Mouse (Mus musculus): ENCODE measurements around the gene Arhgap31.
"Not testable (repeated sequence)": the region's sequence is repeated elsewhere in the genome, so short reads cannot be mapped to it uniquely, and the experiment has no call there.

The Arhgap31 gene

GRCm38 (mm10) chr16:38688531-38689264 is 24.4 kb downstream of the Arhgap31 start:
- no peak for DNase-seq (ENCODE audit: low spot score in 2 of 2)

- no peak for DNase-seq (ENCODE audit: low spot score in 2 of 2)
Measured at GRCm38 (mm10) chr16:38687673-38688072, 25.4 kb downstream of the Arhgap31 start.

DNA sequence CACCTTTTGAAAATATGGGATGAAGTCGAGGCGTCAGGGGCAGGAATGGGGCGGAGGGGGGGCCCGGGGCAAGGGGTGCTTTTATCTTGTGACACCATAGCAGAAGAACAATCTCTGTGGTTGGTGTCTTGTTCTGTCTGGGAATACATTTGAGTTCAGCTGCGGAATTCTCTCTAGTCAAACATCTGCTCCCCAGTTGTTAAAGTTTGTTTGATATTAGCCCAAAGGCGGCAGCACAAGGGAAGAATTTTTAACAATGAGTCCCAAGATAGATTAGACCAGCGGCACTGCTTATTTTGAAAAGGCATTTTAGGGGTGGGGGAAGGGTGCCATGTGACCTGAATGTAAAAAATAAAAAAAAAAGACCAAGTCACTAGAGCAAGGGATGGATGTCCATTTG is 30.0 kb downstream of the Arhgap31 start:
- DNase-seq (ENCODE audit: low spot score in 2 of 2) = no peak

GRCm38 (mm10) chr16:38681313-38681712 is 31.8 kb downstream of the Arhgap31 start:
- DNase-seq (ENCODE audit: low spot score in 2 of 2) = no peak

- no peak for DNase-seq (ENCODE audit: low spot score in 2 of 2)
Measured at GRCm38 (mm10) chr16:38679431-38680021, 33.5 kb downstream of the Arhgap31 start.

GRCm38 (mm10) chr16:38678853-38679252 is 34.2 kb downstream of the Arhgap31 start:
- no peak for DNase-seq (ENCODE audit: low spot score in 2 of 2)

- not testable (repeated sequence) for DNase-seq (ENCODE audit: low spot score in 2 of 2)
Measured at GRCm38 (mm10) chr16:38677941-38678340, 35.1 kb downstream of the Arhgap31 start.

- no peak for DNase-seq (ENCODE audit: low spot score in 2 of 2)
Measured at GRCm38 (mm10) chr16:38677171-38677570, 35.9 kb downstream of the Arhgap31 start.

DNA sequence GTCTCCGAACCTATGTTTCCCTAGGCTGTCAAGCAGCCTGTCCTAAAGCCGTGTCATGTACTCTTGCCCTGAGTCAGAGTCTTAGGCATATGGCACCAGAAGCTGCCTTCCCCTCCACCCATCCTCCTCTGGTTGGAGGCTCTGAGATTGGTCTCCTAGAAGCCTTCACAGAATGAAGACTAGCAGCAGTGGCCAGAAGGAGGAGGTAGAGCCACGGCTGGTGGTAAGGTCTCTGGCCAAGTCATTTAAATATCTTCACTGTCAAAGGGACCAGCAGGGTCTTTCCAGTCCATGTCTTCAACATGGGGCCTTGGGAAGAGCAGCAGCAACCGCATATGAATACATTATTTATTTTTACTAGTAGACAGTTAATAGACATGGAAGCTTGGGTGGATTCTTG is 36.4 kb downstream of the Arhgap31 start:
- DNase-seq (ENCODE audit: low spot score in 2 of 2) = no peak

DNA sequence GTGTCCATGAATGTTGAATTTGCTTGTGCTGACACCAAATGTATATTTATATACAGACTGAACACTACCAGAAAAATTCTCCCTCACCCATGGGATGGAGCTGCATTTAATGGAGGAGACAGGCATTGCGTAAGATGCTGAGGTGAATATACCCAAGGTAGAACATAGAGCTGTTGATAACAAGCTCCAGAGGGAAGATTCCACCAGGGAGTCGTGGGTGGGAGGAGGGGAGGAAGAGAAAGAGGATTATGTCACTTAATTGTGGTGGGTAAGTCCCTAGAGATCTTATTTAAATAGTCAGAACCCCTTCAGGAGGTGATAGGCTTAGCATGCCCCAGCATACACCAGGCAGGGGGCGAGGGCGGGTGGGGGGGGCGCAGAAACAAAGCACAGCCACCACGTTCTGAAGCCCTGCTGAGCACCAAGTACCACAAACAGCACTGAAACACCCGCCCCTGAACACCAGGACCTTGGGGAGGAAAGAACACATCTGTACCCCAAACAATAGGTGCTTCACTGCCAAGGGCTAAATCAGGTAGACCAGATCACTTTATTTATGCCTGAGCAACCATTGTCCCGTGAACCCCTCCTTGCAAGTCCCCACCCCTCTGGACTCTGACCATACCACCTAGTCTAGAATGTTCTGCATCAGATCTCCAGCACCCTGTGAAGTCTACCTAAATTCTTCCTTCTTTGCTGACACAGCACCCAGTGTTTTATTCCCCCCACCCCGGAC is 37.3 kb downstream of the Arhgap31 start:
- DNase-seq (ENCODE audit: low spot score in 2 of 2) = no peak

DNA sequence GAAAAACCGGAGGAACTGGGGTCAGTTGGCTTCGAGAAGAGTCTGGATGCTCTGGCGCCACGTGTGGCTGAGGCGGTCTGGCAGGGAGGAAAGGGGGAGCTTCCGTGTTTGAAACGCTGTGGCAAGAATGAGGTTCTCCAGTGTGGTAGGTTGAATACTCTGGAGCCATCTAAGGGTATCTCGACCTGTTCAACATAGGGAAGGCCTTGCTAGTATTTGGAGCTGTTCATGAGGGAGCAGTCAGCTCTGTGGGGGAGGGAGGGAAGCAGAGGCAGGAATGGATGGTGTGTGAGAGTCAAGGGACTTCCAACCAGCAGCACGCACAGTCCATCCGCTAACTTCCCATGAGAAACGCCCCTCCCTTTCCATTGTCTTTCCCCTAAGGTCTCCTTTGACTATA is 38.2 kb downstream of the Arhgap31 start:
- DNase-seq (ENCODE audit: low spot score in 2 of 2) = no peak

DNA sequence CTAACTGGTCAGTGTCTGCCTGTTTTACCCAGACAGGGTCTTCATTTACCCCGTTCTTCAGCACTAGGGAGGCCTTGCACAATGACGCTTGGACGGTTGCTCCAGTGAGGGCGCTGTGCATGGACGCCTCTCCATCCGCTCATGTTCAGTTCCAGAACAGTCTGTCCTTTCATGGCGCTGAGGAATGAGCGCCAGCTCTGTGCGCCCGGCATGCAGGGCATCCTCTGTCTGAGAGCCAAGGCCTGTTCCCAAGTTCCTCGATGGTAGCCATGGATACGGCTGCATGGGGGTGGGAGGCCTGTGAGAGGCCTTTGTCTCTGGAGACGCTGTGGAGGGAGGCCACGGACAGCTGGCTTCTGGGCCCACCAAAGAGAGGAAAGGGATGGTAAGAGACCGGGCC is 39.6 kb downstream of the Arhgap31 start:
- peak; percentile 38 to 51 for DNase-seq (ENCODE audit: low spot score in 2 of 2)

- no peak for DNase-seq (ENCODE audit: low spot score in 2 of 2)
Measured at GRCm38 (mm10) chr16:38672947-38673346, 40.1 kb downstream of the Arhgap31 start.

- no peak for DNase-seq (ENCODE audit: low spot score in 2 of 2)
Measured at GRCm38 (mm10) chr16:38672370-38672769, 40.7 kb downstream of the Arhgap31 start.

DNA sequence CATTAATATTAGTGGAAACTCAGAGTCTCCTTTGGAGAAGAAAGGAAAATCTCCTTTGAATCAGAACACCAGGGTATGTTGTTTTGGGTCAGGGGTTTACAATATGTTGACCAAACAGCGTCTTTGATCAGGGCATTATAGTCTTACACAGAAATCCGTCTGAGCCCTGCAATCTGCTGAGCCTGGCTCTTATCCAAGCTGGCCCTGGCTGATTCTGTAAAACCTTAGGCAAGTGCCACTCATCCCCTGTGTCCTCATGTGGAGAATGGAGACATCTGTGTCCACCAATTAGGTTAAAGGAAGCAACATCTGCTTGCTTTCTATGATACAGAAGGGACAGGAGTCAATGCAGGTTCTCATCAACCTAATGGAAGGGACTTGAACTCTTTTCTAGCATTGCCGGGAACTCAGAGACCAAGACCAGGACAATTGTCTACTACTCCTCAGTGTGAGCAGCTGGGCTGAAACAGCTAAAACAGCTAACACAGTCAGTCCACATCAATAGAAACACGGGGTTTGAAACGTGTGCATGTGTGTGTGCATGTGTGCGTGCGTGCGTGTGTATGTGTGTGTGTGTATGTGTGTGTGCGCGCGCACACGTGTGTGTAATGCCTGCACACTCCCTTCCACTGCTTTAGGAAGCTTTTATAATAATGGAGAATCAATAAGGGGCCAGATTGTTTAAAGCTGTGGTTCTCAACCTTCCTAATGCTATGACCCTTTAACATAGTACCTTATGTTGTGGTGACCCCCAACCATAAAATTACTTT is 42.3 kb downstream of the Arhgap31 start:
- DNase-seq (ENCODE audit: low spot score in 2 of 2) = no peak

- no peak for DNase-seq (ENCODE audit: low spot score in 2 of 2)
Measured at GRCm38 (mm10) chr16:38668871-38669675, 44.0 kb downstream of the Arhgap31 start.

DNA sequence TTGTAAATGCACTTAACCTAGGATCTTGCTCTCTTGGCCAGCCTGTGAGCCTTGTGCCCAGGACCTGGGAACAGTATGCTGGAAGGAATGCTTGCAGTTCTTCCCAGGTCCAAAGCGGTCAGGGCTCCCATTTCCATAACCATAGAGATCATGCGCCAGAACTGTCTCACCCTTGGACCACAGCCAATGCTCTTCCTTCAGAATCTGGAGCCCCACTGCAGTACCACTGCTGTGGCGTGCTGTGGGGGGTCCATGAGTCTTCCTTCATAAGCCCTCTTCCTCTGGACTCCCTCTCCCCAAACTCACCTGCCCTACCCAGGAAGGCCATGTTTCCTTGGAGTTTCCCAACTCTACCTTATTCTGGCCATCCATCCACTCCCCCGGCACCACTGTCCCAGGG is 46.6 kb downstream of the Arhgap31 start:
- DNase-seq (ENCODE audit: low spot score in 2 of 2) = no peak

DNA sequence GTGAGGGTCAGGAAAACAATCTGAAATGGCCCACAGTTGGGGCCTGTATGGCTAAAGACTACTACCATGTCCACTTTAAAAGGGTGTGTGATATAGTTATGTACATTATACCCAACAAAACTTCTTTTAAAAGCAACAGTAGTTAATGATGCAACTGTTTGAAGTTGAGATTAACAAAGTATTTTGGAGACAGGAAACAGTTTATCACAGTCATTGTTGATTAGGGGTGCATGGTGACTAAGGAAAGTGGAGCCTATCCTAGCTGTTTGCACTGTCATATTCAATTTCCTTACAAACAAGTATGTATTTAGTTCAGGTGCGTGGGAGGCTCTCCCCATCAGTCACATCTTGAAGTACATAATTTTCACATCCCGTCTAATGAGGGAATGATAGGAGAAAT is 47.1 kb downstream of the Arhgap31 start:
- DNase-seq (ENCODE audit: low spot score in 2 of 2) = no peak

DNA sequence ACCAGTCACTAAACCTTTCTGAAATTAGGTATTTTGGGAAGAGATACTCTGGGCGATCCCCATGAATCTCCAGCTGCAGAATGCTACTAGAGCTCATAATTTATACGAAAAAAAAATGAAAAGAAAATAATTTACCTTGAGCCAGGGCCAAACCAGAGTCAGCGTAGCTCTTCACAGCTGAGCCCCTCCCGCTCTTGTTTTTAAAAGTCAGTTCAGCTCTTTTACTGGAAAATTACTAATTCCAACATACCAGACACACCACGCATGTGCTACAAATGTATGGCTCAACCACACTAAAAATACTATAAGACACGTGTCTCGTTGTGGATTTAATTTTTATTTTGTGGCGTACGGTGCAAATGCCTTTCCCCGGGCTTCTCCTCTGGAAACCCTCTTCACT is 50.5 kb downstream of the Arhgap31 start:
- DNase-seq (ENCODE audit: low spot score in 2 of 2) = no peak

GRCm38 (mm10) chr16:38654308-38654707 is 58.8 kb downstream of the Arhgap31 start:
- DNase-seq (ENCODE audit: low spot score in 2 of 2) = no peak

DNA sequence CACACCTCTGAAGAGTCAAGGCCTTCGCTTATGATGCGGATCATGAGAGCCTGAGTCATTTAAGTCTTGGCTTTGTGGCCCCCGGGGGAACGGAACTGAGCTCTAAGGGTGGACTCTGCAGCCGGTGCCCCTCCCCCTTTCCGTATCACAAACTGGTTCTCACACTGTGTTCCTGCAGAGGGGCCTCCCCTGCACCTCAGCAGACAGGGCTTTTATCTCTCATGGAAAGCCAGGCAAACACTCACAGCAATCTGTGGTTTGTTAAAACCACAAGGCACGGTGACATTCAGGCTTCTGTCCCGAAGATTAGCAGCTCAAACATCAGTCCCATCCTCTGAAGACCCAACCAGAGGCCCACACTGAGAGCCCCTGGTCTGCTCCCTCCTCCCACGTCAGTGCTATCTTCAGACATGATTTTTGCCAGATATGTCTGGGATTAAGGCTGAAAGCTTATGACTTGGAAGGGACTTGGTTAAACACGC is 59.6 kb downstream of the Arhgap31 start:
- DNase-seq (ENCODE audit: low spot score in 2 of 2) = no peak

Measured in frontal cortex, postnatal 25 days (tissue).